11 mouse cellular contexts compared by ENCODE assay signal in genomic region chr1:55029446-55029845, GRCm38 (mm10). TPM values are rescaled to one million over a fixed set of nuclear protein-coding genes. Genes with fewer than 3 reads are reported as not detected.
A peak's percentile ranks its signal among the peaks of the same experiment; 100 is the strongest.
DNase-seq lines count a peak whose midpoint lies in the region; ATAC-seq and TF ChIP-seq lines count a peak whose summit lies in the region.
"Had no signal": no experiment of that assay in that cellular context is flagged by ENCODE, and none has a peak within 500 bp of the region (broad histone marks: within the 10 kb centered on the region; RNA-seq: fewer than 3 reads in every experiment).

No protein-coding gene starts in this region.

- H3K4me1 ChIP-seq in heart, embryonic 10.5 days, result no peaks in the 10 kb centered on the region; the same call in 1 of the 2 replicates
- no peaks in the 10 kb centered on the region; the same call in 1 of the 2 replicates for H3K4me1 ChIP-seq in liver, adult 2 months (ENCODE audit: control insufficient read depth, insufficient read depth, low read length)
- H3K4me1 ChIP-seq in bone marrow macrophage, adult 2 months (ENCODE audit: control insufficient read depth, insufficient read depth, low read length), result peaks cover 13% of the 10 kb centered on the region
- H3K4me1 ChIP-seq in midbrain, embryonic 14.5 days (ENCODE audit: control insufficient read depth, insufficient read depth, low read length), result peaks cover 12% of the 10 kb centered on the region

- TF ChIP-seq CTCF in liver, adult 2 months (IDR thresholded peaks at IDR 0.05; ENCODE audit: low read depth, low read length), result no peak
- TF ChIP-seq CTCF in bone marrow macrophage, adult 2 months (IDR thresholded peaks at IDR 0.05; ENCODE audit: low read depth, low read length), result no peak

- 74% methylated on average over 4 of the region's 4 CpGs for WGBS in heart, embryonic 10.5 days
- 82% methylated on average over 4 of the region's 4 CpGs for WGBS in liver, adult 2 months
- WGBS in macrophage (ENCODE audit: missing documents), result 67% methylated on average over 3 of the region's 4 CpGs
- WGBS in midbrain, embryonic 14.5 days, result 78% methylated on average over 4 of the region's 4 CpGs

- no peak for TF ChIP-seq POLR2A in liver, adult 2 months (IDR thresholded peaks at IDR 0.05; ENCODE audit: extremely low read depth, insufficient read depth, low read length)
- TF ChIP-seq POLR2A in bone marrow macrophage, adult 2 months (IDR thresholded peaks at IDR 0.05; ENCODE audit: borderline replicate concordance, low read depth, low read length), result no peak

- no peak overlapping the region for H3K9ac ChIP-seq in liver, adult 2 months (ENCODE audit: low read depth, low read length)
- H3K9ac ChIP-seq in midbrain, embryonic 14.5 days (replicated peaks; ENCODE audit: low read length), result no peak overlapping the region
- H3K9ac ChIP-seq: kidney, embryonic 15.5 days; limb, embryonic 15.5 days had no signal

- no peak overlapping the region for H3K4me3 ChIP-seq in heart, embryonic 10.5 days
- no peak overlapping the region for H3K4me3 ChIP-seq in liver, adult 2 months (ENCODE audit: insufficient read depth, low read depth, low read length)
- H3K4me3 ChIP-seq in bone marrow macrophage, adult 2 months (ENCODE audit: insufficient read depth, low read length), result peak overlapping the region; percentile 66
- H3K4me3 ChIP-seq in macrophage (ENCODE audit: inconsistent target), result peak overlapping the region; percentile 34
- no peak overlapping the region for H3K4me3 ChIP-seq in midbrain, embryonic 14.5 days (replicated peaks; ENCODE audit: low read depth, low read length)
- H3K4me3 ChIP-seq: kidney, embryonic 15.5 days; limb, embryonic 15.5 days had no signal

- no peaks in the 10 kb centered on the region for H3K9me3 ChIP-seq in heart, embryonic 10.5 days
- no peaks in the 10 kb centered on the region for H3K9me3 ChIP-seq in midbrain, embryonic 14.5 days (ENCODE audit: control insufficient read depth, low read length)
- H3K9me3 ChIP-seq: kidney, embryonic 15.5 days; limb, embryonic 15.5 days had no signal

- peak overlapping the region; percentile 42; the same call in 1 of the 2 replicates for H3K27ac ChIP-seq in heart, embryonic 10.5 days
- peak overlapping the region; percentile 46 for H3K27ac ChIP-seq in liver, adult 2 months (replicated peaks; ENCODE audit: insufficient read depth, low read depth, low read length)
- peak overlapping the region; percentile 91 for H3K27ac ChIP-seq in bone marrow macrophage, adult 2 months (ENCODE audit: insufficient read depth, low read depth, low read length)
- H3K27ac ChIP-seq in macrophage, result peak overlapping the region; percentile 80
- no peak overlapping the region for H3K27ac ChIP-seq in midbrain, embryonic 14.5 days (replicated peaks; ENCODE audit: low read depth, low read length)
- H3K27ac ChIP-seq: kidney, embryonic 15.5 days; limb, embryonic 15.5 days had no signal

- no peak for DNase-seq in heart, embryonic 10.5 days (ENCODE audit: low spot score)
- DNase-seq in heart, postnatal 10 days, result no peak
- DNase-seq in liver, adult 2 months (ENCODE audit: extremely low read depth, low read depth, low spot score), result no peak
- no peak for DNase-seq in liver
- no peak for DNase-seq in left cerebral cortex, adult 9 months (ENCODE audit: low spot score in 2 of 2)
- DNase-seq in midbrain, embryonic 14.5 days, result no peak
- DNase-seq: adrenal gland, postnatal 10 days had no signal

- 0 out of 2 replicates have a peak, but pooled peaks cover 5% of the 10 kb centered on the region for H3K36me3 ChIP-seq in heart, embryonic 10.5 days
- H3K36me3 ChIP-seq in liver, adult 2 months (ENCODE audit: control insufficient read depth, insufficient read depth, low read length), result no peaks in the 10 kb centered on the region
- no peaks in the 10 kb centered on the region for H3K36me3 ChIP-seq in macrophage (ENCODE audit: inconsistent target)
- H3K36me3 ChIP-seq in midbrain, embryonic 14.5 days (ENCODE audit: control insufficient read depth, insufficient read depth, low read length), result no peaks in the 10 kb centered on the region
- H3K36me3 ChIP-seq: limb, embryonic 15.5 days had no signal

- intact Hi-C loops in heart, postnatal 10 days (cut with DNase I), result no loop called here

- H3K79me2 ChIP-seq in liver, adult 2 months (ENCODE audit: control insufficient read depth, insufficient read depth, low read length), result peaks cover 16% of the 10 kb centered on the region; the same call in 1 of the 2 replicates
- peaks cover 27% of the 10 kb centered on the region for H3K79me2 ChIP-seq in macrophage (ENCODE audit: inconsistent target)

- no peak for ATAC-seq in midbrain, embryonic 14.5 days (ENCODE audit: low FRiP score, low TSS enrichment)

- H3K27me3 ChIP-seq in heart, embryonic 10.5 days (ENCODE audit: insufficient read depth, poor library complexity, severe bottlenecking), result no peaks in the 10 kb centered on the region
- no peaks in the 10 kb centered on the region for H3K27me3 ChIP-seq in liver, adult 2 months (ENCODE audit: control insufficient read depth, insufficient read depth, low read length)
- H3K27me3 ChIP-seq in midbrain, embryonic 14.5 days (ENCODE audit: control insufficient read depth, insufficient read depth, low read length), result no peaks in the 10 kb centered on the region
- H3K27me3 ChIP-seq: kidney, embryonic 15.5 days; limb, embryonic 15.5 days had no signal

- no peak overlapping the region for H3K4me2 ChIP-seq in midbrain, embryonic 14.5 days (ENCODE audit: low read length)
- H3K4me2 ChIP-seq: kidney, embryonic 15.5 days; limb, embryonic 15.5 days had no signal

RNA-seq across cellular contexts. Expression of gene Sf3b1, which starts 2.2 kb away (rescaled TPM):
- 192 and 232 TPM in 2 replicates for polyA plus RNA-seq in heart, embryonic 10.5 days (2016; fragmentation: Nextera tagmentation; extraction: Ambion mirVana)
- 100 to 1,000 TPM; 115 to 139 TPM for total RNA-seq in heart, postnatal 10 days (2021)
- 73.8 and 89.0 TPM in 2 replicates for total RNA-seq in liver, adult 2 months (2014; rRNA removed)
- 11.0 and 13.6 TPM in 2 replicates for polyA plus RNA-seq in liver, adult 2 months (2012; rRNA removed)
- polyA plus RNA-seq in bone marrow macrophage, adult 2 months (2012; ENCODE audit: insufficient read depth, insufficient read length, missing spikeins), result 250 and 278 TPM in 2 replicates
- 1,000 to 10,000 TPM in 13 of 26 experiments, 100 to 1,000 TPM in 13; 672 to 1,951 (median 996) TPM for total RNA-seq in macrophage (2018; cell fraction: chromatin; rRNA removed)
- total RNA-seq in macrophage (2018; cell fraction: cytosol; rRNA removed), result 100 to 1,000 TPM in 9 of 26 experiments, 10 to 100 TPM in 17; 63.3 to 131 (median 87.3) TPM
- 100 to 1,000 TPM; 241 to 834 (median 475) TPM for total RNA-seq in macrophage (2018; cell fraction: nucleus; rRNA removed)
- polyA plus RNA-seq in macrophage (2018), result 84.4 to 101 TPM (median 86.5 TPM) in 3 replicates
- polyA plus RNA-seq in midbrain, embryonic 14.5 days (2014; fragmentation: Nextera tagmentation; extraction: Ambion mirVana), result 339 and 395 TPM in 2 replicates

RNA-seq across cellular contexts. Expression of gene Coq10b, which starts 23.1 kb away (rescaled TPM):
- 24.1 and 26.6 TPM in 2 replicates for polyA plus RNA-seq in heart, embryonic 10.5 days (2016; fragmentation: Nextera tagmentation; extraction: Ambion mirVana)
- 10 to 100 TPM; 34.8 to 38.7 TPM for total RNA-seq in heart, postnatal 10 days (2021)
- total RNA-seq in liver, adult 2 months (2014; rRNA removed), result 43.4 and 63.2 TPM in 2 replicates
- polyA plus RNA-seq in liver, adult 2 months (2012; rRNA removed), result 6.3 and 7.8 TPM in 2 replicates
- polyA plus RNA-seq in bone marrow macrophage, adult 2 months (2012; ENCODE audit: insufficient read depth, insufficient read length, missing spikeins), result 8.7 and 9.0 TPM in 2 replicates
- total RNA-seq in macrophage (2018; cell fraction: chromatin; rRNA removed), result 100 to 1,000 TPM in 5 of 26 experiments, 10 to 100 TPM in 21; 16.5 to 228 (median 53.0) TPM
- total RNA-seq in macrophage (2018; cell fraction: cytosol; rRNA removed), result 10 to 100 TPM; 17.3 to 73.9 (median 25.2) TPM
- 100 to 1,000 TPM in 5 of 26 experiments, 10 to 100 TPM in 21; 21.2 to 148 (median 48.1) TPM for total RNA-seq in macrophage (2018; cell fraction: nucleus; rRNA removed)
- polyA plus RNA-seq in macrophage (2018), result 15.3 to 21.2 TPM (median 15.4 TPM) in 3 replicates
- 38.7 and 41.4 TPM in 2 replicates for polyA plus RNA-seq in midbrain, embryonic 14.5 days (2014; fragmentation: Nextera tagmentation; extraction: Ambion mirVana)

RNA-seq across cellular contexts. Expression of gene Hspe1, which starts 58.5 kb away (rescaled TPM):
- 474 and 598 TPM in 2 replicates for polyA plus RNA-seq in heart, embryonic 10.5 days (2016; fragmentation: Nextera tagmentation; extraction: Ambion mirVana)
- total RNA-seq in heart, postnatal 10 days (2021), result 100 to 1,000 TPM; 123 to 130 TPM
- 194 and 259 TPM in 2 replicates for total RNA-seq in liver, adult 2 months (2014; rRNA removed)
- 29.5 and 41.5 TPM in 2 replicates for polyA plus RNA-seq in liver, adult 2 months (2012; rRNA removed)
- 126 and 129 TPM in 2 replicates for polyA plus RNA-seq in bone marrow macrophage, adult 2 months (2012; ENCODE audit: insufficient read depth, insufficient read length, missing spikeins)
- 10 to 100 TPM in 13 of 26 experiments, 1 to 10 TPM in 13; 2.4 to 55.2 (median 9.9) TPM for total RNA-seq in macrophage (2018; cell fraction: chromatin; rRNA removed)
- 100 to 1,000 TPM; 153 to 311 (median 193) TPM for total RNA-seq in macrophage (2018; cell fraction: cytosol; rRNA removed)
- total RNA-seq in macrophage (2018; cell fraction: nucleus; rRNA removed), result 10 to 100 TPM; 18.2 to 90.6 (median 37.6) TPM
- polyA plus RNA-seq in macrophage (2018), result 207 to 271 TPM (median 256 TPM) in 3 replicates
- polyA plus RNA-seq in midbrain, embryonic 14.5 days (2014; fragmentation: Nextera tagmentation; extraction: Ambion mirVana), result 255 and 258 TPM in 2 replicates

RNA-seq across cellular contexts. Expression of gene Hspd1, which starts 58.6 kb away (rescaled TPM):
- 650 and 681 TPM in 2 replicates for polyA plus RNA-seq in heart, embryonic 10.5 days (2016; fragmentation: Nextera tagmentation; extraction: Ambion mirVana)
- 100 to 1,000 TPM; 352 to 382 TPM for total RNA-seq in heart, postnatal 10 days (2021)
- 262 and 301 TPM in 2 replicates for total RNA-seq in liver, adult 2 months (2014; rRNA removed)
- 52.3 and 59.2 TPM in 2 replicates for polyA plus RNA-seq in liver, adult 2 months (2012; rRNA removed)
- polyA plus RNA-seq in bone marrow macrophage, adult 2 months (2012; ENCODE audit: insufficient read depth, insufficient read length, missing spikeins), result 54.7 and 59.8 TPM in 2 replicates
- total RNA-seq in macrophage (2018; cell fraction: chromatin; rRNA removed), result 10 to 100 TPM; 15.7 to 58.9 (median 30.4) TPM
- 100 to 1,000 TPM; 110 to 167 (median 137) TPM for total RNA-seq in macrophage (2018; cell fraction: cytosol; rRNA removed)
- total RNA-seq in macrophage (2018; cell fraction: nucleus; rRNA removed), result 100 to 1,000 TPM in 3 of 26 experiments, 10 to 100 TPM in 23; 27.5 to 129 (median 71.0) TPM
- 107 to 280 TPM (median 197 TPM) in 3 replicates for polyA plus RNA-seq in macrophage (2018)
- 207 and 232 TPM in 2 replicates for polyA plus RNA-seq in midbrain, embryonic 14.5 days (2014; fragmentation: Nextera tagmentation; extraction: Ambion mirVana)

Comparison
In these comparisons a context has a peak if more than half of its experiments do, and no peak if none do; other contexts are left out.
1. H3K4me3 ChIP-seq: peak in bone marrow macrophage, adult 2 months (single experiment) and macrophage (single experiment); none in heart, embryonic 10.5 days (single experiment), liver, adult 2 months (single experiment) and midbrain, embryonic 14.5 days (single experiment).